Mouse (Mus musculus) heart, postnatal 0 days (tissue): ENCODE measurements around the gene Gorasp1.

Experiments
- CTCF ChIP-seq: IDR thresholded peaks from 2 replicates; pipeline ENCODE4 v1.5.1; 2016; ENCODE audit warnings: antibody characterized with exemption, control low read depth, low read depth
- EP300 ChIP-seq: IDR thresholded peaks from 2 replicates; pipeline ENCODE4 v1.6.1; 2016; ENCODE audit warnings: antibody characterized with exemption, low read depth

DNA sequence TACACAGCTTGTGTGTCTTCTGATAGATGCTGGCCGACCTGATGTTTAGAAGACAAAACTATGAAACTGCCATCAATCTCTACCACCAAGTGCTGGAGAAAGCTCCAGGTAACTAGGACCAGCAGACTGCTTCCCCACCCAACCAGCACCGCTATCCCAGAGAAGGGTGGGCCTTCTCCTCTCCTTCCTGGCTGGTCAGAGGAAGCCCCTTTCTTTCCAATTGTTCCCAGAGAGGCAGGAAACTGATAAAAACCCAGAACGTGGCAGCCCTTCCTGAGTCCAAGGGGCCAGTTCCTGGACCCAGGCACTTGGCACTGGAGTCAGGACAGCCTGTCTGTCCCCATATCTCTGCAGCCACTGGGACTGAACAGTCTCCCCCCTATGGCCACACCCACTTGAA, 26.8 kb upstream of the Gorasp1 start:
- TF ChIP-seq EP300 (peak; percentile 82; the same call in 1 of the 2 replicates), CTCF (no peak)
